Mouse (Mus musculus): ENCODE data around the gene Nipa1.

Gene Nipa1

DNA sequence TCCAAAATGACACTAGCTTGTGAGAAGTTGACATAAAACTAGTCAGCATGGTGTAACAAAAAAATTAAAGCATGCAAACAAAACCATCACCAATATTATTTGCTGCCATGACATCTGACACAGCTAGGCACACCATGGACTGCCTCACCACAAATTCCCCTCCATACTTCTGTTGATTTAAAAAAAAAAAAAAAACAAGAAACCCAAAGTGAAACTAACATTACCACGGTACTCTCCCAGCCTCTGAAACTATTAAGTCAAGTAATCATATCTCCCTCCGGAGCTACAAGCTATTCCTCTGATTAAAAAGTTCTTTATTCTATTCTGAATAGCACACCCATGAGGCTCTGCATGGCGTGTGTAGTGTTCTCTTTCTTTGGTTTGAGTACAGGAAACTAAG lies 62.6 kb downstream of the Nipa1 start:
- in situ Hi-C loops (cut with MboI; ENCODE audit: unreplicated experiment in 2 of 2): no loop called here

- in situ Hi-C loops (cut with MboI; ENCODE audit: unreplicated experiment in 2 of 2): no loop called here
Observed at GRCm38 (mm10) chr7:55956054-55956453, 63.7 kb downstream of the Nipa1 start.

- in situ Hi-C loops (cut with MboI; ENCODE audit: unreplicated experiment in 2 of 2): no loop called here
Observed at GRCm38 (mm10) chr7:55938341-55938740, 81.4 kb downstream of the Nipa1 start.

- in situ Hi-C loops (cut with MboI; ENCODE audit: unreplicated experiment in 2 of 2): no loop called here
Observed at GRCm38 (mm10) chr7:55935025-55935424, 84.7 kb downstream of the Nipa1 start.

DNA sequence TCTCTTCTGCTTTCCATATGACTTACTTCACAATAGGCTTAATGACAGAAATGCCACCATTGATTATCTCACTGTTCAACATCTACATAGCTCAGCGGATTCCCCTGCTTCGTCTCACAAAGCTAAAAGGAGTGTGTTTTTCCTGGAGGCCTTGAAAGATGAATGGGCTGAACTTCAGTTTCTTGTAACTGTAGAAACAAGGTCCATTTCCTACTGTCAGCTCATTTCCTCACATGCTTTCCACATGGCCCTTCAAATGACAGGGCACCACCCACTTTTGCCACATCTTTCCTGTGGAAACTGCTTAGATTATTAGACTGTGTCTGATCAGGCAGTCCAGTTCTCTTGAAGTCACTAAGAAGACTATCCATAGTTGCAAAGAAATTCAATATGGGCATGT lies 91.1 kb downstream of the Nipa1 start:
- in situ Hi-C loops (cut with MboI; ENCODE audit: unreplicated experiment in 2 of 2): no loop called here
